Mouse (Mus musculus) heart, embryonic 12.5 days (tissue): Measurements from ENCODE around the gene Ppp2r1b. TPM values are rescaled to one million over a fixed set of nuclear protein-coding genes. Genes with fewer than 3 reads are reported as not detected.

Experiments used
- ATAC-seq: fragments of 200-750 bp; cut with Nextera tagmentation; 2 replicates; pipeline ENCODE4 v1.8.0; 2017; ENCODE audit warnings: moderate TSS enrichment, moderate library complexity; ENCODE audit not compliant: insufficient number of reproducible peaks, low FRiP score
- H3K27ac ChIP-seq: fragments of 300-500 bp; sonication (generic); 2 replicates; pipeline ENCODE4 v1.5.1; 2016; ENCODE audit warnings: mild to moderate bottlenecking, moderate library complexity; ENCODE audit not compliant: poor library complexity, severe bottlenecking
- H3K27me3 ChIP-seq: fragments of 300-500 bp; sonication (generic); replicated peaks from 2 replicates; pipeline ENCODE4 v1.6.1; 2016; ENCODE audit warnings: mild to moderate bottlenecking, moderate library complexity
- H3K36me3 ChIP-seq: fragments of 300-500 bp; sonication (generic); 2 replicates; pipeline ENCODE4 v1.6.1; 2016; ENCODE audit warnings: mild to moderate bottlenecking, moderate library complexity
- H3K4me1 ChIP-seq: fragments of 300-500 bp; sonication (generic); replicated peaks from 2 replicates; pipeline ENCODE4 v1.6.1; 2016; ENCODE audit warnings: mild to moderate bottlenecking
- H3K4me2 ChIP-seq: fragments of 300-500 bp; sonication (generic); 2 replicates; pipeline ENCODE4 v1.6.1; 2016; ENCODE audit warnings: mild to moderate bottlenecking, moderate library complexity
- H3K4me3 ChIP-seq: fragments of 300-500 bp; sonication (generic); 2 replicates; pipeline ENCODE4 v1.5.1; 2016; ENCODE audit warnings: mild to moderate bottlenecking
- H3K9ac ChIP-seq: fragments of 300-500 bp; sonication (generic); 2 replicates; pipeline ENCODE4 v1.6.1; 2016; ENCODE audit warnings: mild to moderate bottlenecking, moderate library complexity
- H3K9me3 ChIP-seq: fragments of 300-500 bp; sonication (generic); replicated peaks from 2 replicates; pipeline ENCODE4 v1.6.1; 2016; ENCODE audit warnings: mild to moderate bottlenecking, moderate library complexity
- WGBS: fragments of 180-500 bp; shearing (Covaris S2); methylation state at CpG from one replicate; pipeline ENCODE4 v1.1.7; 2016; 5-methylcytosine and 5-hydroxymethylcytosine counted together
- polyA plus RNA-seq: library from polyadenylated mRNA; unstranded; fragments of >200 nt; fragmentation: Nextera tagmentation; extraction: Ambion mirVana; gene quantifications from 2 replicates; pipeline ENCODE4 v1.2.1, GENCODE M21; 2016

Ppp2r1b gene
- polyA plus RNA-seq, 1 experiment from 2014 or later, result 62.1 TPM

DNA sequence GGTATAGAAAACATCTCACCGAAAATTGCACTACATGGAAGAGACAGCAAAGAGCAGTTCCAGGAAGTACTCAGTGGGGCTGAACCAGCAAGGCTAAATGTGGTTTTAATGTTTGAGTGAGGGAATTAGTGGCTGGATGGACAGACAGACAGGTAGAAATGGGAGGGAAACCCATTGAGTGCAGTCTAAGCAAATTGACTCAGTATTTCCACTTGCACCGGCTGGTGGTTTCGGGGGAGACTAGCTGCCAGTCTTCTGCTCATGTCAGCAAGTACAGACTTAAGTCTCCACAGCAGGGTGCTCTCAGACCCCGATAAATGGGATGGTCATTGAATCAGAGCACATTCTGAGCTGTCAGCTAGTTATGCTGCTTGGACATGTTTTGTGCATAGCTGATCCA, 9.0 kb upstream of the Ppp2r1b start:
- no peak overlapping the region for H3K27ac ChIP-seq
- no peak overlapping the region for H3K4me3 ChIP-seq
- no peak for ATAC-seq
- H3K36me3 ChIP-seq, result peaks cover 19% of the 10 kb centered on the region; the same call in 1 of the 2 replicates
- 86% methylated on average over 4 of the region's 4 CpGs for WGBS
- no peak overlapping the region for H3K9ac ChIP-seq
- no peaks in the 10 kb centered on the region for H3K27me3 ChIP-seq
- H3K9me3 ChIP-seq, result no peaks in the 10 kb centered on the region
- no peak overlapping the region for H3K4me2 ChIP-seq
- H3K4me1 ChIP-seq, result 0 out of 2 replicates have a peak, but pooled peaks cover 2% of the 10 kb centered on the region

DNA sequence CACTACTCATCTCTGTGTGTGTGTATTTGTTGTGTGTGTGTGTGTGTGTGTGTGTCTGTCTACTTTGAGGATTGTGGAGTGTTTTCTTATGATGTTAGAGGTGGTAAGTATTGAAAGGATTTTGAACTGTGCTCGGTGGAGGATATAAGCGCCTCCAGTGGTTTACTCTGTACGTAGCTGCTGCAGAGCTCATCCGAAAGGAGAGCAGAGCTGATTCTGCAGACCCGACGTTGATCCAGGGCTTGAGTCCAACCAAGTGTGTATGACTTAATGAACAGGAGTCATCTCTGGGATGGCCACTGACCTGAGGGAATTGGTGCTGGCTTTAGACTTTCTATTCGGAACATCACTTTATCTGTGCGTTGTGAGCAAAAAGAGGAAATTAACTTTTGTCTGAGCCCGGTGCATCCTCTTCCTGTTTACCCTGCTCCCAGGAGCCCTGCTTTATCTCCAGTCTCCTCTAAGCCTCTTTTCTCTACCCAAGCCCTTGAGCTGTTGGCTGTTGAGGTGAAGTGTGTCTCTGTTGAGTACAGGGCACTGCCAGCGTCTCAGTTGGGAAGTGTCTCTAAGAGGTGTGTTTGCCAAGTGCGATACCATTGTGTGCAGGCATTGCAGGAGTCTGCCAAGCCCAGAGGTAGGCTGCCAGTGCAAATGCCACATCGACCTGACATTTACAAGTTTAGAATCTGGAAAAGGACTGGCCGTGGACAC, 3.9 kb upstream of the Ppp2r1b start:
- Histone ChIP-seq H3K36me3 (peaks cover 28% of the 10 kb centered on the region), H3K9ac (no peak overlapping the region), H3K27ac (no peak overlapping the region), H3K4me2 (no peak overlapping the region), H3K27me3 (no peaks in the 10 kb centered on the region), H3K9me3 (no peaks in the 10 kb centered on the region), H3K4me3 (no peak overlapping the region), H3K4me1 (no peaks in the 10 kb centered on the region; the same call in 1 of the 2 replicates)
- 71% methylated on average over 13 of the region's 13 CpGs for WGBS
- ATAC-seq, result no peak

GRCm38 (mm10) chr9:50845547-50845946, 446 bp downstream of the Ppp2r1b start:
- Histone ChIP-seq H3K36me3 (peaks cover 18% of the 10 kb centered on the region), H3K27ac (no peak overlapping the region), H3K9ac (no peak overlapping the region), H3K4me1 (peaks cover 12% of the 10 kb centered on the region), H3K27me3 (no peaks in the 10 kb centered on the region), H3K4me3 (no peak overlapping the region), H3K9me3 (no peaks in the 10 kb centered on the region), H3K4me2 (no peak overlapping the region)
- WGBS, result 74% methylated on average over 9 of the region's 9 CpGs
- ATAC-seq, result no peak

- ATAC-seq, result no peak
- no peak overlapping the region for H3K4me3 ChIP-seq
- H3K9me3 ChIP-seq, result no peaks in the 10 kb centered on the region
- 89% methylated on average over 6 of the region's 6 CpGs for WGBS
- no peaks in the 10 kb centered on the region for H3K27me3 ChIP-seq
- H3K9ac ChIP-seq, result no peak overlapping the region
- peaks cover 18% of the 10 kb centered on the region for H3K36me3 ChIP-seq
- peaks cover 20% of the 10 kb centered on the region for H3K4me1 ChIP-seq
- H3K4me2 ChIP-seq, result no peak overlapping the region
- H3K27ac ChIP-seq, result no peak overlapping the region
These were observed 2.0 kb downstream of the Ppp2r1b start for GRCm38 (mm10) chr9:50847133-50847532.

GRCm38 (mm10) chr9:50847606-50848368, 2.7 kb downstream of the Ppp2r1b start:
- H3K9me3 ChIP-seq, result no peaks in the 10 kb centered on the region
- H3K4me1 ChIP-seq, result peaks cover 25% of the 10 kb centered on the region
- H3K27me3 ChIP-seq, result no peaks in the 10 kb centered on the region
- peaks cover 16% of the 10 kb centered on the region for H3K36me3 ChIP-seq
- ATAC-seq, result no peak
- H3K9ac ChIP-seq, result no peak overlapping the region
- H3K27ac ChIP-seq, result no peak overlapping the region
- no peak overlapping the region for H3K4me3 ChIP-seq
- H3K4me2 ChIP-seq, result no peak overlapping the region
- 67% methylated on average over 12 of the region's 12 CpGs for WGBS

DNA sequence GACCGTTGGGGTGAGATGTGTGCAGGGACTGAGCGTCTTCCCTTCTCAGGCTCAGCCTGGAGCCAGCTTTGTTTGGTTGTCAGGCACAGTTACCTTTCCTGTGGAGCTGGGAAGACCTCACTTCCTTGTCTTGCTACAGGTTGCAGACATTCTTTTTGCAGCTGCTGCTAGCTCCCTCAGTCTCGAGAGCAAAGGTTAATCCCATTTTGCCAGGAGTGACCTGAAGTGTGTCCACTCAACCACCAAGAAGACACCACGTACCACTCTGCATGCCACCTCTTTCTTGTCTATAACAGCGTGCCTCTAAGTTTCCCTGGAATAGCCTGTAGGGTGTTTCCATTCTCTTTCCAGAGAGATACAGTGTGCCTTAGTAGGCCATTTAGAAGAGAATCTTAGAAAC, 3.7 kb downstream of the Ppp2r1b start:
- ATAC-seq, result no peak
- H3K27ac ChIP-seq, result no peak overlapping the region
- H3K4me3 ChIP-seq, result no peak overlapping the region
- H3K9me3 ChIP-seq, result no peaks in the 10 kb centered on the region
- WGBS, result 68% methylated on average over 5 of the region's 5 CpGs
- no peaks in the 10 kb centered on the region for H3K27me3 ChIP-seq
- peaks cover 8% of the 10 kb centered on the region for H3K36me3 ChIP-seq
- H3K9ac ChIP-seq, result no peak overlapping the region
- no peak overlapping the region for H3K4me2 ChIP-seq
- H3K4me1 ChIP-seq, result peaks cover 29% of the 10 kb centered on the region

GRCm38 (mm10) chr9:50849249-50849648, 4.1 kb downstream of the Ppp2r1b start:
- no peak overlapping the region for H3K4me3 ChIP-seq
- H3K27me3 ChIP-seq, result no peaks in the 10 kb centered on the region
- peaks cover 4% of the 10 kb centered on the region for H3K36me3 ChIP-seq
- H3K4me1 ChIP-seq, result peaks cover 32% of the 10 kb centered on the region
- no peak overlapping the region for H3K9ac ChIP-seq
- WGBS, result 23% methylated on average over 8 of the region's 8 CpGs
- H3K9me3 ChIP-seq, result no peaks in the 10 kb centered on the region
- no peak overlapping the region for H3K4me2 ChIP-seq
- ATAC-seq, result peak; percentile 49; the same call in 1 of the 2 replicates
- H3K27ac ChIP-seq, result no peak overlapping the region

DNA sequence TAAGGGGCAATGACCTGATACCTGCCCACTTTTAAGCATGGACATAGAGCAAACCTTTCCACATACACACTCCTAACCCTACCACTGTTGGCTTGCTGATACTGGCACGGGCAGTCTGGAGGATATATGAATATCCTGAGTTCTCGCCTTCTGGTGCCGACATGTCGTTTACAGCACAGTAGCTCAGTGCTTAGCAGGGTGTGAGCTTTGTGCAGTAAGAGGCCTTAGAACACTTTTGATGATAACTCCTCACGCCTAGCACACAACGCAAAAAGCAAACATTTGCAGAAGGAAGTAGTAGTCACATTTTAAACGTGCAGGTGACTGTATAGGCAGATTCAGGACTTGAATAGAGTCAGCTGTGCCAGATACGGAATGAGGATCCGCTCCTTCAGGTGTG, 4.7 kb downstream of the Ppp2r1b start:
- H3K4me3 ChIP-seq, result no peak overlapping the region
- H3K4me2 ChIP-seq, result peak overlapping the region; percentile 46
- no peaks in the 10 kb centered on the region for H3K9me3 ChIP-seq
- no peak overlapping the region for H3K9ac ChIP-seq
- no peaks in the 10 kb centered on the region for H3K27me3 ChIP-seq
- peaks cover 37% of the 10 kb centered on the region for H3K4me1 ChIP-seq
- no peaks in the 10 kb centered on the region for H3K36me3 ChIP-seq
- ATAC-seq, result no peak
- 55% methylated on average over 9 of the region's 9 CpGs for WGBS
- no peak overlapping the region for H3K27ac ChIP-seq

- Histone ChIP-seq H3K4me3 (no peak overlapping the region), H3K9ac (peak overlapping the region; percentile 44), H3K4me1 (peaks cover 37% of the 10 kb centered on the region), H3K27ac (no peak overlapping the region), H3K36me3 (no peaks in the 10 kb centered on the region), H3K9me3 (no peaks in the 10 kb centered on the region), H3K4me2 (peak overlapping the region; percentile 46), H3K27me3 (no peaks in the 10 kb centered on the region)
- no peak for ATAC-seq
- WGBS, result 22% methylated on average over 11 of the region's 11 CpGs
These were observed 5.2 kb downstream of the Ppp2r1b start for GRCm38 (mm10) chr9:50850271-50850670.

- 35% methylated on average over 8 of the region's 8 CpGs for WGBS
- H3K4me2 ChIP-seq, result peak overlapping the region; percentile 46
- H3K27me3 ChIP-seq, result no peaks in the 10 kb centered on the region
- H3K4me1 ChIP-seq, result peaks cover 37% of the 10 kb centered on the region
- no peak overlapping the region for H3K4me3 ChIP-seq
- H3K36me3 ChIP-seq, result no peaks in the 10 kb centered on the region
- peak overlapping the region; percentile 44 for H3K9ac ChIP-seq
- H3K27ac ChIP-seq, result no peak overlapping the region
- H3K9me3 ChIP-seq, result no peaks in the 10 kb centered on the region
- ATAC-seq, result no peak
These were observed 5.6 kb downstream of the Ppp2r1b start for GRCm38 (mm10) chr9:50850713-50851112.

DNA sequence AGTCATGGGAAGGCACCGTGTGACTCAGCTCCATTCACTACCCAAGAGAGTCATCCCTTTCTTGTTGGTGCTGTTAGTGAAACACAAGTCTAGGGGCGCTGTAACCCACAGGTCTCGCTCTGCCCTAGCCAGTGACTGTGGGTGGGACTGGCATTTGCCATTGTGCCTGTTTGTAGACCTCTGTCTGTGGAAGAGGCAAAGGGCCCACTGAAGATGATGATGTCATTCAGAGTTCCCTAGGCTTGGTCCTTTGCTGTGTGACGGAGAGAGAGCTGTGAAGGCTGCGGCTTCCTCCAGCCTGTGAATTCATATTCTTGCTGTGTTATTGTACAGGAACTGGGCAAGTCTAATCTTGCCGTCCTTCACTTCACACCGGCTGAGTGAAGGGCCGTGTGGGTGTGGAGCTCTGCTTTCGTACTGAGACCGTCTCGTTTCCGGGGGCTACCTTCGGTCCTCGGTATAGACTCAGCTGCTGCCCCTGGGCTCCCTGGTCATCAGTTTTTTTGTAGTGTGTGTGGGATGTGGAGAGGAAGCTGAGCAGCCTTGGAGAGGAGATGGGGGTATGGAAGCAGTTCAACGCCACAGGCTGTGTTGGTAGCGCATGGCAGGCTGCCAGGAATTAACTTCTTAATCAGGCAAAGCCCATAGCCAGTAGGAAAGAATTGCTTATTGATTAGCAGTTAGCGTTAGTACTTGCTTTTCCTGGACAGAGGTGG, 7.7 kb downstream of the Ppp2r1b start:
- 46% methylated on average over 17 of the region's 17 CpGs for WGBS
- H3K4me3 ChIP-seq, result no peak overlapping the region
- peaks cover 44% of the 10 kb centered on the region for H3K4me1 ChIP-seq
- peak overlapping the region; percentile 7; the same call in 1 of the 2 replicates for H3K27ac ChIP-seq
- no peaks in the 10 kb centered on the region for H3K27me3 ChIP-seq
- H3K9ac ChIP-seq, result no peak overlapping the region
- no peak for ATAC-seq
- no peaks in the 10 kb centered on the region for H3K9me3 ChIP-seq
- peak overlapping the region; percentile 45 for H3K4me2 ChIP-seq
- H3K36me3 ChIP-seq, result no peaks in the 10 kb centered on the region
